Mouse (Mus musculus): ENCODE results near the gene Prim2. TPM values are rescaled to one million over a fixed set of nuclear protein-coding genes. Genes with fewer than 3 reads are reported as not detected.

Prim2 gene
- total RNA-seq (2017), result 103 and 111 TPM in 2 replicates

GRCm38 (mm10) chr1:33669708-33670141, at the start of gene Prim2:
Gene Prim2, minus strand, starts transcription at chr1:33669795.
- peak; percentile 84 for ATAC-seq (replicated peaks; ENCODE audit: low read depth, poor library complexity, severe bottlenecking)

DNA sequence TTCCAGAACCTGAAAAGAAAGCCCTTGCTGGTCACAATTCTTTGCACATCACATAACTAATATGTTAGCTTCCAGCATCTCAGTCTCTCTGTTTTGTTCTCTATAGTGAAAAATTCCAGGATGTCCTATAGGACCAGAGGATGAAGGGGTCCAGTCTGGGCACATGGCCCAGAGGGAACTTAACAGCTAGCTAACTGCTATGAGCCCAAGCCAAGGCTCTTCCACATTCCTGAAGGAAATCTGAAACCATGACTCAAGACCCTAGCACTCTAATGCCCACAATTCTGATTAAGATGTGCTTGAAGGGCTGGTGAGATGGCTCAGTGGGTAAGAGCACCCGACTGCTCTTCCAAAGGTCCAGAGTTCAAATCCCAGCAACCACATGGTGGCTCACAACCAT, 48.0 kb upstream of the Prim2 start:
- ATAC-seq (replicated peaks; ENCODE audit: low read depth, poor library complexity, severe bottlenecking), result no peak

DNA sequence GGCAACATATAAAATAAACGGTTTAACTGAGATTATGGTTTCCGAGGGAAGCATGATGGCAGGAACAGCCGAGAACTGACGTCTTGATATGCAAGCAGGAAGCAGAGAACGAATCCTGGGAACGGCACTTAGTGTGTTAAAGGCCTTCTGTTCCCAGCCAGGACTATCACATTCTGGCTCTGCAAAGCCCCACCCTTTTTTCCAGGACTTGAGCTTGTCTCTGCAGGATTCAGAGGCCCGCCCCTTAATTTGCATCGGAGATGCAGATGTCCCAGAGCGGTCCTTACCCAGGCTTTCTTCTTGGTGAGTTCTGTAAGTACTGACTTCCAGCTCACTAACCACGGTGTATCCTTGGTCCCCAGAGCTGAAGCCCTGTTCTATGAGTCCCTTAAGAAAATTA, 45.2 kb upstream of the Prim2 start:
- ATAC-seq (replicated peaks; ENCODE audit: low read depth, poor library complexity, severe bottlenecking), result no peak

DNA sequence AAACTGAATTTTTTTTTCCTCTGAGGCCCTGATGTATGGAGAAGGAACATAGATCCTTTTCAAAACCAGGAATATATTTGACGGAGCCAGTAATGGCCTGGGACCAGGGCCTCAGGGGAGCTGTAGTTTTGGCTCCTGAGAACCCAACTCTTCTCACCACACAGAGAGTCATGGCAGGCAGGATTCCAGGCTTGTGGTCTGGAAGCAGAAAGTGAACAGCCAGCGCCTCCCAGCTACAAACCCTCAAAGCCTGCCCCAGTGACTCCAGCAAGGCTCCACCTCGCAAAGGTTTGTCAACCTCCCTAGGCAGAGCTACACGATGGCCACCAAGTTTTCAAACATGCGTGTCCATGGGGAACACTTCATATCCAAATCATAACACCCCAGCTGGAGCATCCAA, 42.4 kb upstream of the Prim2 start:
- ATAC-seq (replicated peaks; ENCODE audit: low read depth, poor library complexity, severe bottlenecking), result no peak

- peak; percentile 56 for ATAC-seq (replicated peaks; ENCODE audit: low read depth, poor library complexity, severe bottlenecking)
These were observed 40.0 kb upstream of the Prim2 start for GRCm38 (mm10) chr1:33709615-33710014.

DNA sequence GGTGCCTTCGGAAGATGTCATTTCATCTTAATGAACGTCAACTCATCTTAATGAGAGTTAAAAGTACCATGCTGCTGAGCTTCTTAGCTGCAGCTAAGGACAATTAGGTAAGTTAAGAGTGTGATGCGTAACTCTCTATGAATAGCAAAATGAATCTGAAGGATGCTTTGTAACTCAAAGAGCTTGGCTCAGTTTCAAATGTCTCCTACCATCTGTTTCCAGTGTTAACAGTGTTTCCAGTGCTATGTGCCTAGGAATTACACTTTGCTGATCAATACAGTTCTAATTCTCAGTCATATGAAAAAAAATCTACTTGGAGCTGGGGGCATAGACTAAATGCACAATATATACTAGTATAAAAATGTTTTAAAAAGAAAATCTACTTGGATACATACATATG, 31.6 kb upstream of the Prim2 start:
- no peak for ATAC-seq (replicated peaks; ENCODE audit: low read depth, poor library complexity, severe bottlenecking)

DNA sequence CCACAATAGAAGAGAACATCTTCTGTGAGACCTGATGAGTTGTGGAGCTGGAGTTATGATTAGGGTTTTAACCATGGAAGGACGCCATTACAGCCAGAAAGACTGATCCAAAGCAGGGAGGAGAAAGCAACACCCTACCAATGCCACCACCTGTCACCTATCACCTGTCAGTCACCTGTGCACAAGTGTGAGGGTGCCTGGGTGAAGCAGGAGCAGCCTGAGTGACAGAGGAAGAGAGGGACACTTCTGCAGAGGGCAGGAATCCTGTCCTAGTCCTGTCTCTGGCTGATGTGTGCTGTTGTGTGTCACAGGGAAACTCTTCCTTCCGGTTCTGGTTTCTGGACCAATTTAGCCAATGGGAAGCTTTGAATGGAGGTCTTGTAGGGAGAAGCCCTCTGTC, 26.4 kb upstream of the Prim2 start:
- ATAC-seq (replicated peaks; ENCODE audit: low read depth, poor library complexity, severe bottlenecking), result no peak

DNA sequence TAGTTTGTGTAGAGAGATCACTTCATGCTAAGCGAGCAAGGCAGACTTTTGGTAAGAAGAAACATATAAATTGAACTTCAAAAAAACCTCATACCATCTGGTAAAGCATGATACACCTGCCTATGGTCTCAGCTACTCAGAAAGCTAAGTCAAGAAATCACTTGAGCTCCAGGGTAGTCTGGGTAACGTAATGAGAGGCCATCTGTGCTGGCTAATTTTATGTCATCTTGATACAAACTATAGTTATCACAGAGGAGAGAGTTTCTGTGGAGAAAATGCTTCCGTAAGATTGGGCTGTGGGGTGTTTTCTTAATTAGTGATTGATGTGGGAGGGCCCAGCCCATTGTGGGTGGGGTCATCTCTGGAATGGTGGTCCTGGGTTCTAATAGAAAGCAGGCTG, 24.3 kb upstream of the Prim2 start:
- ATAC-seq (replicated peaks; ENCODE audit: low read depth, poor library complexity, severe bottlenecking), result no peak

- no peak for ATAC-seq (replicated peaks; ENCODE audit: low read depth, poor library complexity, severe bottlenecking)
These were observed 20.5 kb upstream of the Prim2 start for GRCm38 (mm10) chr1:33690087-33690448.

GRCm38 (mm10) chr1:33689446-33690086, 20.0 kb upstream of the Prim2 start:
- ATAC-seq (replicated peaks; ENCODE audit: low read depth, poor library complexity, severe bottlenecking), result no peak

DNA sequence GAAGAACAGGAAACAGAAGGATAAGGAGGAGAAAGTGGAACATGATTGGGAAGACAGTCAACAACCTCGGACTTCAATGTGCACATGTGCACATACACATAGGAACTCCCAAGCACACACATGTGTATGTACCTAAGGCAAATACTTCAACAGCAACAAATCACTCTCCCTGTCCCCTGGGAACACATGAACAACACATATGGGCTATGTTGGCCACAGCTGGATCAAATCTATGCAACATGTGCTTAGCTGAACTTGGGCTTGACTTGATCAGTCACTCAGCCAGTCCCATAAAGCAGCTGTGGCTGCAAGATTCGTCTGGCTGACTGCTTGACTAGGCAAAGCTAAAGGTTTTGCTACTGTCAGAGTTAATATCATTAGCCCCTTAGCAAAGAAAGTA, 19.2 kb upstream of the Prim2 start:
- ATAC-seq (replicated peaks; ENCODE audit: low read depth, poor library complexity, severe bottlenecking), result no peak

DNA sequence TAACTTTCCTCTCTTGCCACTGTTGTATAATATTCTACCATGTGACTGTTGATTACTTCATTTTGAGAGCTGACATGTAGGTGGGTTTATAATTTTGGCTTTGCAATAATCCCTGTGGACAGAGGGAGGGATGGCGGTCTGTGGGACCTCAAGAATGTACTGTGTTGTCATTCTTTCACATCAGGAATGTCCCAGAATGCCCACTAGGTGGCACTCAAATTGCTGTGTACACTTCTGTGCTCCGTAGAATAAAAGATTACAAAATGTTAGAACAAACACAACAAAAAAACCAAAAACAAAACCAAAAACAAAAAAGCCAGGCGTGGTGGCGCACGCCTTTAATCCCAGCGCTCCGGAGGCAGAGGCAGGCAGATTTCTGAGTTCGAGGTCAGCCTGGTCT, 14.9 kb upstream of the Prim2 start:
- peak; percentile 96 for ATAC-seq (replicated peaks; ENCODE audit: low read depth, poor library complexity, severe bottlenecking)

DNA sequence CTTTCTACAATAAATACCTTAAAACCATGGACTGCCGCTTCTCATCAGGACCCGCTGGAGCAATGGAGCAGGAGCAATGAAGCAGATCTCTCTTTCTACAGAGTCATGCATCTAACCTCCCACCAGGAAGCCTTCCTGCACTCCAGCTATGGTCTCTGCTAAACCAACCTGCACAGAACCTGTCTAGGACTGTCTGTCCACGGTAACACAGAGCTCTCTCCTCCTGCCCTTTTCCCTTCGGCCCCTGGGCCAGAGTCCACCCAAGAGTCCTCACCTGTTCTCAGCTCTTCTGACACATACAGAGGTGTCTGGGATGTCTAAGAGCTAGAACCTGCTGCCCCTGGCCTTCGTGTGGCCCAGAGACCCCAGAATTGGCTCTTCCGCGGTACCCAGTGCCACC, 11.3 kb upstream of the Prim2 start:
- ATAC-seq (replicated peaks; ENCODE audit: low read depth, poor library complexity, severe bottlenecking), result no peak

GRCm38 (mm10) chr1:33680435-33680834, 10.8 kb upstream of the Prim2 start:
- no peak for ATAC-seq (replicated peaks; ENCODE audit: low read depth, poor library complexity, severe bottlenecking)

DNA sequence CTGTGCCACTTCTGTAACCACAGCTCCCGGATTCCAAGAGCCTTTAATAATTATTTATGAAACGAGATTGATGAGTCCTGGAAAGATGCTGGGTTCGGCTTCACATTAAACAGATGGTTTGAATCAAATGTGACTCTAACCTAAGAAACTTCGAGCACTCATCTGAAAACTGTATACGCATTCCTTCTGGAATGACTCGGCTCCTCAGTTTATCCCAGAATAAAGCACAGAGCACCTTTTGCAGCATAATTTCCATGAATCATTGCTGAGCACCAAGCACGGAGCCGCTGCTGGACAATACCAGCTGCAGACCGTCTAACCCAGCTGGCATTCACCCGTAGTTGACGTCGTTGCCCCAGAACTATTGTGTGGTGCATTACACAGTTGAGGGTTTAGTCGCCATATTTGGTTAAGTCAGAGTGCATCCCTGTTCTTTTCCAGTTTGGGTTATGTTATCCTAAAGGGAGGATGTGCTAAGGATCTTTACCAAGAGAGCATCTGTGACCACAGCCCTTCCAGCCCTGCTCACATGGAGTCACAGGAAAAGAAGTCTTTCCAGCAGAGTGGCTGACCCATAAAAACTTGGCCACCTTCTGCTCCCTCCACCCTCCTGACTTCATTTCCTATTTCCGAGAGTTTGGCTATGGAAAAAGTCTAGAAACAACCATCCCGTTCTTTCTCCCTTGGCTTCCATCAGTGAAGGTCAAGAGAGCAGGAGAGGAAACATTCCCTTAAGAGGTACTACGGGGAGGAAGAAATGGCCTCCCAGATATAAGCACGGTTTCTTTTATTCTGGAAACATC, 3.8 kb upstream of the Prim2 start:
- ATAC-seq (replicated peaks; ENCODE audit: low read depth, poor library complexity, severe bottlenecking), result no peak

DNA sequence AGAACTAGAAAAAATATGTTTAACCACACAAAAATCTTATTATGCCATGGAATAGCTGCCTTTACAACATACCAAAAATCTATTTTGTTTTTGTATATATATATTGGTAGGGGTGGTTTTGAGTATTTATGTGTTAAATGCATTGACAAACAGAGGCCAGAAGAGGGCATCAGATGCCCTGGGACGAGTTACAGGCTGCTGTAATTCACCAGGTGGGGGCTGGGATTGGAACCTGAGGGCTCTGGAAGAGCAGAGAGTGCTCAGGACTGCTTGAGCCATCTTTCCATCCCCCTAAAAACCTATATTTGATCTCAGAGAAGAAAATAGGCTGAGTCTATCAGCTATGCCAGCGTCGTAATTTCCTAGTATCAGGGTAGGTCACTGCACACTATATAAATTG, 2.9 kb upstream of the Prim2 start:
- ATAC-seq (replicated peaks; ENCODE audit: low read depth, poor library complexity, severe bottlenecking), result peak; percentile 34; the same call in 1 of the 2 replicates

- ATAC-seq (replicated peaks; ENCODE audit: low read depth, poor library complexity, severe bottlenecking), result no peak
These were observed 2.5 kb upstream of the Prim2 start for GRCm38 (mm10) chr1:33672083-33672482.

DNA sequence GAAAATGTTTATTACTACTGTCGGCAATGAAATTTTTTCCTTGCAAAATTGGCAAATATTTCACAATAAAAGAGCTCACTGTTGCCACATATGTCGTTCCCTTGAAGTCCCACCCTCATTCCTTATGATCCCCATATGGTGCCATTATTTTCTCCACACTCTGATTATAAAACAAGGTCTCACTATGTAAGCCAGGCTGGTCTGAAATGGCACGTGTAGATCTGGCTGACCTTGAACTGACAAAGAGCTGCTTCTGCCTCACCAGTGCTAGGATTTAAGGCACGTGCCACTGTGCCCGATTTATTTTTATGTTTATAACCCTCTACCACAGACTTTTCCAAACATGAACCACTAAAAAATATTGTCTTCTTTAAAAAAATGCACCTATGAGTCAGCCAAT, 1.8 kb upstream of the Prim2 start:
- ATAC-seq (replicated peaks; ENCODE audit: low read depth, poor library complexity, severe bottlenecking), result no peak

DNA sequence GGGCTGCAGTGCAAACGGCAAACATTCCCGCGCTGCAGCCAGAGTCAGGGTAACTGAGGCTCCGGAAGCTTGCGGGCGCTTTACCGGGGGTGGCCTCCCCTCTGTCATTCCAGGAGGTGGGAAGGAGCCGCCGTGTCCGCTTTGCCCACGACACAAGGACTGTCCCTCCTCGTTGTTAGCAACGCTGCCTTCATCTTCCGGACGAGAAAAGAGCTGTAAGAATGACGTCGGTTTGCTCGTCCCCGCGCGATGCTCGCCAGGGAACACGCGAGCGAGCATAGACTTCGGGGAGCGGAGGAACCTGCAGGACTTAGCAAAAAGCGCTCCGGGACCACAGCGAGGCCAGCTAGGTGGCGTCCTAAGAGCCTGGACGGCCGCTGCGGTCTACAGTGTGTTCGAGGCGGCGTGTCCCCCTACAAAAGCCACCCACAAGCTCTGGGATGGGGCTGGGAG, 595 bp upstream of the Prim2 start:
- peak; percentile 76 for ATAC-seq (replicated peaks; ENCODE audit: low read depth, poor library complexity, severe bottlenecking)

DNA sequence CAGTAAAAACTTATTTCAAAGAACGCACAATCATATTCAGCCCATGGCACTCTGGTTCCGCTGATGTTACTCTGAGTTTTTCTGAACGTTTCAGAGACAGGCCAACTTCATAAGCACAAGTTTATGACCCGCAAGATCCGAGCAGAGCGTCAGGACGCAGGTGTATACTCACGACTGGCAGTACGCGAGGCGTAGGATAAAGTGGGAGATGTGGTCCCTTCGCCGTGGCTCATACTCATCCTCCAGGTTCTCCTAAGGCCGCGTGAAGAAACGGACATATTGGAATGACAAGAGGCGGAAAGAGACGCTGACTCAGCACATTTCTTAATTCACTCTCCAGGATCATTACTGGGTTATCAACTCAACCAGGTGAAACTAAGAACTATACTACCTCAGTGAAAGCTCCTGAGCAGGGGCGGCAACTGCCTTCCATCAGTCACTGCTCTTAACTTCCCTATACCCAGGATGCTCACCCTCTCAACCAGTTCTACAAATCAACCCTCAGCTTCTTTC, 5.9 kb downstream of the Prim2 start:
- ATAC-seq (replicated peaks; ENCODE audit: low read depth, poor library complexity, severe bottlenecking), result no peak

DNA sequence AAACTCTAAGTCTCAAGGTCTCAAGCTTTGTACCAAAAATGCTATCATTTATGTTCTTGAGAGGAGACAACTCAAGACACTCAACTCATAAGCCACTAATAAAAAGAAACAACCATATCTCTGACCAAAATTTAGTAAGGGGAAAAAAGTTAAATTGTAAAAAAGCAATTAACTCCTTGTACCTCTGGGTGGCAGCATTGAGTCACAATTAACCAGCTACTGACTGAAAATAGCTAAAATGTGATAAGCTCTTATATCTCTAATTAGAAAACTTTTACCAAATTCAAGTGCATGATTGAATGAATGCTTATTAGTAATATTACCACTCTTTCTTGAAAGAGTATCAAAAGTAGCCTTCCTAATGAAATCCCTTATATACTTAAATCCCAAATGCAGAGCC, 6.4 kb downstream of the Prim2 start:
- peak; percentile 82 for ATAC-seq (replicated peaks; ENCODE audit: low read depth, poor library complexity, severe bottlenecking)

DNA sequence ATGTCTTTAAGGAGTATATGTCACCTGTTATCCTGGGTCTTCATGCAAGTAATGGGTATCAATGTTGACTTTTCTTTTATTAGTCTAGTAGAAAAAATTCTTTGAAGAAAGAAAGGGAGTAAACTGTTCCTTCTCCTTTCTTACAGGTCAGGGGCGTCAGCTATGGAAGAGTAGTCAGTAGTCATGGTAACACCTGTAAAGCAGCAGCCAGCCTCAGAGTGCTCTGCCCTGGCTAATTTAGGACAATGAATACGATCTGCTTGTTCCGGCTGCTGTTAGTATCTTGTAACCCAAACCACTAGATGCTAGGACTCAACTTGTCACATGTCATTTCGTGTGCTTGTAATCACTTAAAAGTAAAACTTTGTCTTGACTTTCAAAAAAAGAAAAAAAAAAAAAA, 11.3 kb downstream of the Prim2 start:
- ATAC-seq (replicated peaks; ENCODE audit: low read depth, poor library complexity, severe bottlenecking), result no peak

Data from common myeloid progenitor, adult 5-6 weeks (primary cell).